Mouse (Mus musculus) layer of hippocampus, postnatal 25 days (tissue): Measurements from ENCODE around the gene Tbx3. TPM values are rescaled to one million over a fixed set of nuclear protein-coding genes. Genes with fewer than 3 reads are reported as not detected.

Experiments used
- DNase-seq, 2 experiments: peaks; one replicate each; pipeline ENCODE4 v3.0.0; 2022; ENCODE audit warnings: mixed read lengths in 2 of 2, low spot score in 1 of 2; ENCODE audit errors: extremely low spot score in 1 of 2
- total RNA-seq, 2 experiments: library from RNA; stranded (reverse); gene quantifications; 2 replicates each; pipeline ENCODE4 v1.2.3; 2021

Tbx3 gene
- 1 to 10 TPM; 2.9 to 3.1 TPM for total RNA-seq

- peak in 1 of 2 experiments; percentile 41 for DNase-seq
Observed at GRCm38 (mm10) chr5:119670566-119671108, at the start of gene Tbx3. Tbx3 (plus strand) TSS chr5:119670669.

GRCm38 (mm10) chr5:119622076-119622475 is 48.4 kb upstream of the Tbx3 start:
- DNase-seq: no peak

- no peak for DNase-seq
Observed at GRCm38 (mm10) chr5:119624554-119624953, 45.9 kb upstream of the Tbx3 start.

GRCm38 (mm10) chr5:119625603-119626002 is 44.9 kb upstream of the Tbx3 start:
- no peak for DNase-seq

- no peak for DNase-seq
Observed at GRCm38 (mm10) chr5:119626154-119626553, 44.3 kb upstream of the Tbx3 start.

- no peak for DNase-seq
Observed at GRCm38 (mm10) chr5:119626662-119627061, 43.8 kb upstream of the Tbx3 start.

- no peak for DNase-seq
Observed at GRCm38 (mm10) chr5:119628100-119628499, 42.4 kb upstream of the Tbx3 start.

GRCm38 (mm10) chr5:119628746-119629327 is 41.6 kb upstream of the Tbx3 start:
- DNase-seq: no peak

- no peak for DNase-seq
Observed at GRCm38 (mm10) chr5:119633581-119633980, 36.9 kb upstream of the Tbx3 start.

- no peak for DNase-seq
Observed at GRCm38 (mm10) chr5:119634861-119635260, 35.6 kb upstream of the Tbx3 start.

GRCm38 (mm10) chr5:119638300-119638699 is 32.2 kb upstream of the Tbx3 start:
- no peak for DNase-seq

- DNase-seq: no peak
Observed at GRCm38 (mm10) chr5:119641094-119641493, 29.4 kb upstream of the Tbx3 start.

- DNase-seq: no peak
Observed at GRCm38 (mm10) chr5:119641714-119642113, 28.8 kb upstream of the Tbx3 start.

- DNase-seq: no peak
Observed at GRCm38 (mm10) chr5:119646965-119647364, 23.5 kb upstream of the Tbx3 start.

- no peak for DNase-seq
Observed at GRCm38 (mm10) chr5:119651135-119651965, 19.1 kb upstream of the Tbx3 start.

- no peak for DNase-seq
Observed at GRCm38 (mm10) chr5:119656354-119656753, 14.1 kb upstream of the Tbx3 start.

- no peak for DNase-seq
Observed at GRCm38 (mm10) chr5:119656856-119657255, 13.6 kb upstream of the Tbx3 start.

GRCm38 (mm10) chr5:119657362-119657761 is 13.1 kb upstream of the Tbx3 start:
- no peak for DNase-seq

GRCm38 (mm10) chr5:119657804-119658203 is 12.7 kb upstream of the Tbx3 start:
- no peak for DNase-seq

- DNase-seq: no peak
Observed at GRCm38 (mm10) chr5:119658396-119658795, 12.1 kb upstream of the Tbx3 start.

GRCm38 (mm10) chr5:119659041-119659440 is 11.4 kb upstream of the Tbx3 start:
- DNase-seq: no peak
